8 mouse cellular contexts compared by ENCODE assay signal in genomic region chr19:8941515-8942217, GRCm38 (mm10). TPM values are rescaled to one million over a fixed set of nuclear protein-coding genes. Genes with fewer than 3 reads are reported as not detected.
A peak's percentile ranks its signal among the peaks of the same experiment; 100 is the strongest.
DNase-seq lines count a peak whose midpoint lies in the region; ATAC-seq and TF ChIP-seq lines count a peak whose summit lies in the region.

Mta2 (plus strand) TSS chr19:8941875.

- H3K79me2 ChIP-seq in CH12.LX (replicated peaks; ENCODE audit: control insufficient read depth, extremely low read depth, insufficient read depth, poor library complexity, severe bottlenecking) = peaks cover 42% of the 10 kb centered on the region

- TF ChIP-seq RAD21 in CH12.LX (IDR thresholded peaks at IDR 0.05; ENCODE audit: low read depth, low read length) = no peak; the same call in 1 of the 2 replicates

- peak; percentile 97 for ATAC-seq in forebrain, embryonic 11.5 days (replicated peaks; ENCODE audit: low FRiP score)
- ATAC-seq in heart, embryonic 16.5 days (replicated peaks; ENCODE audit: extremely low read depth, insufficient read depth, low FRiP score) = peak; percentile 94
- ATAC-seq in liver, embryonic 15.5 days (ENCODE audit: insufficient read depth) = peak; percentile 90
- peak; percentile 96 for ATAC-seq in neural tube, embryonic 12.5 days (ENCODE audit: low FRiP score, low read depth)

- DNase-seq in CH12.LX (ENCODE audit: extremely low read depth) = peak; percentile 98
- DNase-seq in c-Kit-positive CD71-positive TER-119-negative erythroid progenitor cells, embryonic 14.5 days (ENCODE audit: low read depth) = peak; percentile 97
- peak; percentile 99 for DNase-seq in forebrain, embryonic 11.5 days (ENCODE audit: low spot score)
- peak; percentile 97 to 99 for DNase-seq in kidney, postnatal 36 days
- DNase-seq in telencephalon, adult 2 months (ENCODE audit: low read depth, low spot score) = peak; percentile 92

- peak within 1 kb of the TSS; percentile 99 for H3K27ac ChIP-seq in CH12.LX (ENCODE audit: insufficient read depth, low read depth)
- H3K27ac ChIP-seq in forebrain, embryonic 11.5 days (ENCODE audit: low read depth, low read length) = peak within 1 kb of the TSS; percentile 94
- H3K27ac ChIP-seq in heart, embryonic 16.5 days (ENCODE audit: low read length) = peak within 1 kb of the TSS; percentile 99
- H3K27ac ChIP-seq in liver, embryonic 15.5 days (replicated peaks) = peak within 1 kb of the TSS; percentile 97
- peak within 1 kb of the TSS; percentile 96 for H3K27ac ChIP-seq in neural tube, embryonic 12.5 days

- H3K9ac ChIP-seq in CH12.LX (ENCODE audit: insufficient read depth, low read depth) = peak within 1 kb of the TSS; percentile 97
- H3K9ac ChIP-seq in forebrain, embryonic 11.5 days (ENCODE audit: low read length) = peak within 1 kb of the TSS; percentile 99
- peak within 1 kb of the TSS; percentile 99 for H3K9ac ChIP-seq in heart, embryonic 16.5 days (ENCODE audit: low read length)
- peak within 1 kb of the TSS; percentile 97 for H3K9ac ChIP-seq in liver, embryonic 15.5 days
- peak within 1 kb of the TSS; percentile 99 for H3K9ac ChIP-seq in neural tube, embryonic 12.5 days

- under 1% methylated on average over 64 of the region's 64 CpGs for WGBS in forebrain, embryonic 11.5 days
- under 1% methylated on average over 64 of the region's 64 CpGs for WGBS in heart, embryonic 16.5 days
- WGBS in liver, embryonic 15.5 days (ENCODE audit: insufficient replicate concordance) = under 1% methylated on average over 64 of the region's 64 CpGs
- under 1% methylated on average over 64 of the region's 64 CpGs for WGBS in neural tube, embryonic 12.5 days

- H3K36me3 ChIP-seq in CH12.LX (replicated peaks in 1 of 2; ENCODE audit: control insufficient read depth in 1 of 2, insufficient read depth in 1 of 2, low read length in 1 of 2) = peaks cover 57 to 75% of the 10 kb centered on the region in 2 experiments
- peaks cover 9% of the 10 kb centered on the region for H3K36me3 ChIP-seq in forebrain, embryonic 11.5 days (ENCODE audit: control insufficient read depth, insufficient read depth, low read length)
- H3K36me3 ChIP-seq in heart, embryonic 16.5 days (ENCODE audit: control insufficient read depth, insufficient read depth) = peaks cover 21% of the 10 kb centered on the region
- peaks cover 63% of the 10 kb centered on the region for H3K36me3 ChIP-seq in liver, embryonic 15.5 days (replicated peaks)
- H3K36me3 ChIP-seq in neural tube, embryonic 12.5 days = peaks cover 19% of the 10 kb centered on the region

- peak within 1 kb of the TSS; percentile 75 to 95 (median 91) for H3K4me3 ChIP-seq in CH12.LX (replicated peaks in 1 of 3; ENCODE audit: low read depth in 2 of 3, low read length in 2 of 3, poor library complexity in 1 of 3)
- H3K4me3 ChIP-seq in forebrain, embryonic 11.5 days (ENCODE audit: low read depth, low read length) = peak within 1 kb of the TSS; percentile 97
- peak within 1 kb of the TSS; percentile 99 for H3K4me3 ChIP-seq in heart, embryonic 16.5 days (ENCODE audit: low read length)
- peak within 1 kb of the TSS; percentile 81 for H3K4me3 ChIP-seq in liver, embryonic 15.5 days (replicated peaks)
- peak within 1 kb of the TSS; percentile 94 for H3K4me3 ChIP-seq in neural tube, embryonic 12.5 days

- H3K27me3 ChIP-seq in CH12.LX (replicated peaks) = no peaks in the 10 kb centered on the region
- H3K27me3 ChIP-seq in forebrain, embryonic 11.5 days (ENCODE audit: control insufficient read depth, insufficient read depth, low read length) = no peaks in the 10 kb centered on the region
- H3K27me3 ChIP-seq in heart, embryonic 16.5 days (ENCODE audit: control insufficient read depth, insufficient read depth, low read length) = no peaks in the 10 kb centered on the region
- H3K27me3 ChIP-seq in liver, embryonic 15.5 days = no peaks in the 10 kb centered on the region
- H3K27me3 ChIP-seq in neural tube, embryonic 12.5 days (replicated peaks) = no peaks in the 10 kb centered on the region

- in situ Hi-C loops in CH12.LX (cut with MboI; ENCODE audit: low pct_ligation_motif_present, low pct_unique_long_range_greater_than_20kb, low sequenced_read_pairs) = no loop called here

- H3K4me1 ChIP-seq in CH12.LX (ENCODE audit: control insufficient read depth in 1 of 2, insufficient read depth in 2 of 2) = peaks cover 16 to 48% of the 10 kb centered on the region in 2 experiments
- H3K4me1 ChIP-seq in forebrain, embryonic 11.5 days (replicated peaks; ENCODE audit: control insufficient read depth, insufficient read depth, low read length) = peaks cover 15% of the 10 kb centered on the region; the same call in 1 of the 2 replicates
- peaks cover 34% of the 10 kb centered on the region for H3K4me1 ChIP-seq in heart, embryonic 16.5 days (ENCODE audit: control insufficient read depth, insufficient read depth, low read length)
- peaks cover 66% of the 10 kb centered on the region for H3K4me1 ChIP-seq in liver, embryonic 15.5 days (replicated peaks)
- peaks cover 27% of the 10 kb centered on the region for H3K4me1 ChIP-seq in neural tube, embryonic 12.5 days

- peak within 1 kb of the TSS; percentile 91 for H3K4me2 ChIP-seq in CH12.LX (ENCODE audit: insufficient read depth, low read depth, poor library complexity, severe bottlenecking)
- peak within 1 kb of the TSS; percentile 65 for H3K4me2 ChIP-seq in forebrain, embryonic 11.5 days (ENCODE audit: low read depth, low read length, severe bottlenecking)
- H3K4me2 ChIP-seq in heart, embryonic 16.5 days (ENCODE audit: low read depth, low read length) = peak within 1 kb of the TSS; percentile 77
- peak within 1 kb of the TSS; percentile 85 for H3K4me2 ChIP-seq in liver, embryonic 15.5 days
- peak within 1 kb of the TSS; percentile 75 for H3K4me2 ChIP-seq in neural tube, embryonic 12.5 days (replicated peaks)

- dilution Hi-C loops in CH12.LX (cut with MboI; ENCODE audit: extremely low pct_ligation_motif_present, extremely low pct_unique_long_range_greater_than_20kb, low sequenced_read_pairs) = no loop called here

- no peaks in the 10 kb centered on the region for H3K9me3 ChIP-seq in CH12.LX (replicated peaks; ENCODE audit: low read length)
- no peaks in the 10 kb centered on the region for H3K9me3 ChIP-seq in forebrain, embryonic 11.5 days (ENCODE audit: control insufficient read depth, low read length)
- H3K9me3 ChIP-seq in heart, embryonic 16.5 days (replicated peaks; ENCODE audit: control insufficient read depth, low read length) = no peaks in the 10 kb centered on the region
- no peaks in the 10 kb centered on the region for H3K9me3 ChIP-seq in liver, embryonic 15.5 days (replicated peaks)
- no peaks in the 10 kb centered on the region for H3K9me3 ChIP-seq in neural tube, embryonic 12.5 days

- TF ChIP-seq POLR2A in CH12.LX (IDR thresholded peaks at IDR 0.05; ENCODE audit: low read depth, low read length) = peak; percentile 76

- 0 out of 4 replicates have a peak, but pooled peaks of 1 of the 2 experiments have one; percentile 4 for TF ChIP-seq CTCF in CH12.LX (conservative IDR thresholded peaks at IDR 0.05 in 1 of 2, IDR thresholded peaks at IDR 0.05 in 1 of 2; ENCODE audit: low read depth in 2 of 2, low read length in 2 of 2)

- TF ChIP-seq EP300 in CH12.LX (IDR thresholded peaks at IDR 0.05; ENCODE audit: low read length) = peak; percentile 60; the same call in 1 of the 2 replicates

TF ChIP-seq in CH12.LX, 34 proteins besides CTCF, POLR2A, EP300 and RAD21 (continues in another document):
- TF ChIP-seq GABPA (IDR thresholded peaks at IDR 0.05; ENCODE audit: insufficient replicate concordance, low read depth, low read length) = no peak
- TF ChIP-seq ZNF384 (IDR thresholded peaks at IDR 0.05; ENCODE audit: low read depth, low read length) = peak; percentile 93
- peak; percentile 52; the same call in 1 of the 2 replicates for TF ChIP-seq UBTF (IDR thresholded peaks at IDR 0.05; ENCODE audit: low read depth, low read length)
- TF ChIP-seq JUND (conservative IDR thresholded peaks at IDR 0.05; ENCODE audit: low read depth, low read length) = no peak
- TF ChIP-seq MYC (IDR thresholded peaks at IDR 0.05; ENCODE audit: low read depth, low read length) = peak; percentile 38; the same call in 1 of the 2 replicates
- TF ChIP-seq MEF2A (IDR thresholded peaks at IDR 0.05; ENCODE audit: borderline replicate concordance, low read depth, low read length) = peak; percentile 71; the same call in 1 of the 2 replicates
- peak; percentile 90 for TF ChIP-seq SIN3A (IDR thresholded peaks at IDR 0.05; ENCODE audit: low read length)
- no peak for TF ChIP-seq USF2 (conservative IDR thresholded peaks at IDR 0.05; ENCODE audit: low read depth, low read length)
- peak; percentile 98 for TF ChIP-seq E2F4 (IDR thresholded peaks at IDR 0.05; ENCODE audit: insufficient replicate concordance, low read depth, low read length)
- TF ChIP-seq JUN (IDR thresholded peaks at IDR 0.05; ENCODE audit: insufficient read depth, low read depth, low read length) = no peak
- peak; percentile 70 for TF ChIP-seq MAX (IDR thresholded peaks at IDR 0.05; ENCODE audit: low read length)
- peak; percentile 69 for TF ChIP-seq HCFC1 (IDR thresholded peaks at IDR 0.05; ENCODE audit: low read depth, low read length)
- TF ChIP-seq NRF1 (IDR thresholded peaks at IDR 0.05; ENCODE audit: low read depth, low read length) = peak; percentile 73
- peak; percentile 64 for TF ChIP-seq BHLHE40 (IDR thresholded peaks at IDR 0.05; ENCODE audit: low read depth, low read length)
- TF ChIP-seq CHD2 (IDR thresholded peaks at IDR 0.05; ENCODE audit: low read length) = 0 out of 2 replicates have a peak, but pooled peaks have one; percentile 16
- no peak for TF ChIP-seq SMC3 (IDR thresholded peaks at IDR 0.05; ENCODE audit: low read depth, low read length)
- TF ChIP-seq KAT2A (IDR thresholded peaks at IDR 0.05; ENCODE audit: insufficient replicate concordance, low read length) = peak; percentile 65; the same call in 1 of the 2 replicates
- peak; percentile 46 for TF ChIP-seq ETS1 (conservative IDR thresholded peaks at IDR 0.05; ENCODE audit: low read depth, low read length)
- peak; percentile 91 for TF ChIP-seq TBP (conservative IDR thresholded peaks at IDR 0.05; ENCODE audit: low read depth, low read length)
- TF ChIP-seq NELFE (IDR thresholded peaks at IDR 0.05; ENCODE audit: low read depth, low read length) = peak; percentile 84
- no peak for TF ChIP-seq USF1 (IDR thresholded peaks at IDR 0.05; ENCODE audit: low read depth, low read length)
- TF ChIP-seq IRF4 (IDR thresholded peaks at IDR 0.05; ENCODE audit: low read depth, low read length) = peak; percentile 56; the same call in 1 of the 2 replicates

RNA-seq across cellular contexts. Expression of gene Mta2, which starts in this region (rescaled TPM):
- total RNA-seq in CH12.LX (2012; rRNA removed) (131 and 158 TPM in 2 replicates), CH12.LX (2014; rRNA removed) (115 and 117 TPM in 2 replicates)
- 149 and 162 TPM in 2 replicates for polyA plus RNA-seq in CH12.LX (2012; ENCODE audit: insufficient read length, low read depth)
- 62.6 and 63.2 TPM in 2 replicates for polyA plus RNA-seq in forebrain, embryonic 11.5 days (2014; fragmentation: Nextera tagmentation; extraction: Ambion mirVana)
- 92.1 and 96.0 TPM in 2 replicates for polyA plus RNA-seq in heart, embryonic 16.5 days (2015; fragmentation: Nextera tagmentation; extraction: Ambion mirVana)
- 79.0 and 85.9 TPM in 2 replicates for polyA plus RNA-seq in liver, embryonic 15.5 days (2015; fragmentation: Nextera tagmentation; extraction: Ambion mirVana)
- 175 and 177 TPM in 2 replicates for polyA plus RNA-seq in neural tube, embryonic 12.5 days (2016; fragmentation: Nextera tagmentation; extraction: Ambion mirVana)

Comparison
In these comparisons a context has a peak if more than half of its experiments do, and no peak if none do; other contexts are left out.
1. Peak in every context shown above with its lines: DNase-seq, ATAC-seq, H3K4me3 ChIP-seq and H3K27ac ChIP-seq.